Mouse (Mus musculus) thymus, postnatal 14 days (tissue): Measurements from ENCODE around the gene Mrps35.

Experiments used
- DNase-seq: peaks from one replicate; pipeline ENCODE4 v3.0.0; 2021

Gene Mrps35

DNA sequence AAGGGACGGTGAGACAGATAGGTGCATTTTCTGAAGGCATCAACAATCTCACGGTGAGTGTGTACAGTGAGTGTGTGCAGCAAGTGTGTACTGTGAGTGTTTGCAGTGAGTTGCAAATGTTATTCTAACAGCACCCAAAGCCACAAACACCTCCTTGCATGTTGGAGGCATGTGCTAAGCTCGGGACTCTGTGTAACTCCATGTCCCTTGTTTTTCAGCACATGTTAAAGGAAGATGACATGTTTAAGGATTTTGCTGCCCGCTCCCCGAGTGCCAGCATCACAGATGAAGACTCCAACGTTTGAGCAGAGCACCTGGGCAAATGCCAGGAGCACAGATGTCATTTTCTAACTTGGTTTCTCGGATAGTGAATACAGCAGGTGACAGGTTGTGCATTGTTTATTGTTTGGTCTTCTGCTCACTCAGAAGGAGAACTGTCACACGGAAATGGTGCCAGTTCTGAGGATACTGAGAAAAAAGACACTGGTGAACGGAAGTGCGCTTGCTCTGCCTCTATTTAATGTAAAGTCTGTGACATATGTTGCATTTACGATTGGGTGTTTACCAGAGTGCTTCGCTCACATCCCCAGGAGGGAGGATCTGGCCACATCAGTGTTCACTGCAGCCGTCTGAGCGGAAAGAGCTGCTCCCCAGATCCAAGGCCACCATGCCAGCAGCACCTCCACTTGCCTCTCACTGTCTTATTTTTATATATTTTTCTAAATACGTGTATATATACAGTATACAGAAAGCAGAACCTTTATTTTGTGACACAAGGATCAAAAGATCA, 12.3 kb upstream of the Mrps35 start:
- no peak for DNase-seq

DNA sequence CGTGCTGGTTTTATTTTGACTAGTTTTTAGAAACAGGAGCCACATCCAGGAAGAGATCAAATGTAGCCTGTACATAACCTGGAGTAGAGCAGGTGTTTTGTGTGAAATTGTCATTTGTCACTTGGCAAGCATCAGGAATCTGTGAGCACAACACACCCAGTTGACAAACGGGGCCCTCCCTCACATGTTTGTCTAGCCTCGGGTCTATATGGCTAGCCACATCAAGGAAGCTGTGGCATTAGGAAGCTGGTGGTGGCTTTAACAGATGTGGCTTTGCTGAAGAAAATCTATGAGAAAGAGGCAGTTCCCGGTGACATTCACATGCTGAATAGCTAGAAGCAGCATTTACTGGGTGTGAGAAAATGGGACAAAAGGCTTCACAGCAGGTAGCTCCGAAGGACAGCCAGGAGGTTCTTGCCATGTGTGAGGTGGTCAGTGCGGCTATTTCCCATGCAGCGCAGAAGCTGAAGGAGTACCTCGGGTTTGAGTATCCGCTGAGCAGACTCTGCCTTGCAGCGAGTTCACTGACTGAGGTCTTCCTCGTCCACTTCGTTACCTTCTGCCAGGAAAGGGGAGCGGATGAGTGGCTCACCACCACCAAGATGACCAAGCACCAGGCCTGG, 10.2 kb upstream of the Mrps35 start, which contains the start of gene Rep15:
TSS of gene Rep15 (plus strand) at position 282 of the 623 bp plus-strand sequence.
- no peak for DNase-seq

DNA sequence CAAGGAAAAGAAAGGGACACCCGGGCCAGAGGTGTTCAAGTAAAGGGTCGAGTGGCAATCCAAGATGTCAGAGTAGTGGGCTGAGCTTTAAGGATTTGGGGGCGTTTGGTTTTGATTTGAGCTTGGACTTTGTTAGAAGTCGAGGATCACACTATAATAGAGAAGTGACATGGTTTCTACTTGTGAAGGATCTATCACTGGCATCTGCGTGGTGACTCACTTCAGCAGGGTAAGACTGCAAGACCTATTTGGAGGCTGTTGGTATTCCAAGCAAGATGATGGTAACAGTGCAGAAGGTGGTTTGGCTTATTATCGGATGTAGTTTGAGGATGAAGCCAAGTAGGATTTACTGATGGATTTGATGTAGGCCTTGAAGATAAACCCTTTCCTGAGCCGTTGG, 1.1 kb downstream of the Mrps35 start:
- DNase-seq = no peak

DNA sequence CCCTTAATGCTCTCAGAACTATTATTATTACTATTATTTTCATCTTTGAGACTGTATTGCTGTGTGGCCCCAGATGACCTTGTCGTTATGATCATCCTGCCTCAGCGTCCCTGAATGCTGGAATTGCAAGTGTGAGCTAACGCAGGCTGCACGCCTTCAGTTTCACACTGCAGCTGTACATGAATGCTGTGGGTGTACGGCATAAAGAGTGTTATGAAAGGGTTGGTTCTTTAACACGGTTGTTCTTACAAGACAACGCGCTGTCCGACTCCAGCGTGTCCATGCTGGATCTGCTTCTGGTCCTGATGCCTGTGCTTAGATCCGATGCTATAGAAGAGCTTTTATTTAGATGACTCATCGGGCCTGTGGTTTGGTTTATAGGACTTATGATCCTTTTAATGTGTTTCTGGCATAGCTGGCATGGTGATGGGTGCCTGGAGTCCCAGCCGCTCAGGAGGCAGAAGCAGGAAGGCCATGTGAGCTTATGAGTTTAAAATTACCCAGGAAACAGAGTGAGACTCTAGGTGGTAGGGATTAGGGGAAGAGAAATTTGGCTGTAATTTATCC, 6.8 kb downstream of the Mrps35 start:
- DNase-seq = no peak

DNA sequence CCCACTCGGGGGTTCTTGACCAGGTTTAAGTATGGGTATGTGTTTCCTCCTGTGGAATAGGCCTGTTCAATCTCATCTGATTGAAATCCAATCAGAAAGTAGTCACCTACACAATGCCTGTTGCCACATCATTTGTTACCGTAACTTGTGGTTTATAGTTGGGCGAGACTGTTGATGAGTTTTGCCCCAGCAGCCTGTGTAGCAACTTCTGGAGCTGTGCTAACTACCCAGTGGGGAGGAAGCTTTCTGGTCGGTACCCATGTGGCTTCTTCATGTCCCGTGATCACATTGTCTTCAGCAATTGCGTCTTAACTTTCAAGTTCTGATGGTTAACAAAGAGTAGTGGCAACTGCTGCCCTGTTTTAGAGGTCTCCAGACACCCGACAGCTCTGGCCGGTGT, 9.1 kb downstream of the Mrps35 start:
- no peak for DNase-seq

DNA sequence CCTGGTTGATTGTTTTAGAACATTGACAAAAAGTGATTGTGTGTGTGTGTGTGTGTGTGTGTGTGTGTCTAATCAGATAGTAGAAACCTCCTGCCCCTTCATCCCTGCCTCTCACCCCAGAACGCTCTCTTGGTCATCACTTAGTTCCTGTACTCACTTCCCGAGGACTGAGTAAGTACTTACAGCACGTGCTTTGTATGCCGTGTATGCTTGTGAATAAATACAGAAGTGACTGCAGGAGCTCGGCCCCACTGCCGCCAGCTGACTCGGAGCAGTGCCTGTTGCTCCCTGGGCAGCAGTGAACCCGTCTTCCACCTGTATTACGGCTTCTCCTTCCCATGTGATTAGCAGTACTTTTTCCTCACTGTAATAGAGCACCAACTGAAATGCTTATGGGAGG, 9.9 kb downstream of the Mrps35 start:
- no peak for DNase-seq

DNA sequence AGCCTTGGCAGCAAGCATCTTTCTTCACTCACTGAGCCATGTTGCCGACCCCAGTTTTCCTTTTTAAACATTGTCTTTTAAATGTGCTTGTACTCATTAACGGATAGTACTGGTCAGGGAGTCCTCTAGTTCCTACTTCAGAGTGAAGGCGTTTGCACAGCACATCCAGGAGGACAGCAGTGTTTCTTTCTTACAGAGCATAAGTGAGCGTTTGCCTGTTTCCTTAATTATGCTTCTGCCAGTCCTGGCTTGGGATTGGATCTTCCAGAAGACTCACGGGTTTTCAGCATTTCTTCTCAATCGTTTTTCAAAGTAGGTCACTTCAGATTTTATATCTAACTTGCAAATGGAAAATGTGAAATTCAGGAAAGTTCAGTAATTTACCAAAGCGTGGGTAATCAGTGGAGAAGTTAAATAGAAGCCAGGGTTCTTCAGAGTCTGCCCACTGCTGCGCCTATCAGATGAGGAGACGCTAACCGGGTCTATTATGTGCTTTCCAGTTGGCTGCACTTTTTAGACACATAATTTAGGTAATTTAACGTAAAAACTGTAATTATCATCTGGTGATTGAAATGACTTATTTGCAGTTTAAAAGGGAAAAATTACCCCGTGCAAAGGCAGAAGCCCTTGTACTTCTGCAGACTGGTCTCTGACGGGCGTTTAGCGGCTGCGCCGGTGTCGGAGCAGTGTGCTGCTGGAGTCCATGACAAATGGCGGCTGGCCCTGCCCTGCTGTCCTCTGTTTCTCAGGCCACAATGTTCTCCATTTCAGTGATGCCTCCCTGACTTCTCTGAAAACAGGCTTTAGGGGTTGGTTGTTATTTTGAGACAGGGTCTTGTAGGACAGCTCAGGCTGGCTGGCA, 11.5 kb downstream of the Mrps35 start:
- DNase-seq = no peak

DNA sequence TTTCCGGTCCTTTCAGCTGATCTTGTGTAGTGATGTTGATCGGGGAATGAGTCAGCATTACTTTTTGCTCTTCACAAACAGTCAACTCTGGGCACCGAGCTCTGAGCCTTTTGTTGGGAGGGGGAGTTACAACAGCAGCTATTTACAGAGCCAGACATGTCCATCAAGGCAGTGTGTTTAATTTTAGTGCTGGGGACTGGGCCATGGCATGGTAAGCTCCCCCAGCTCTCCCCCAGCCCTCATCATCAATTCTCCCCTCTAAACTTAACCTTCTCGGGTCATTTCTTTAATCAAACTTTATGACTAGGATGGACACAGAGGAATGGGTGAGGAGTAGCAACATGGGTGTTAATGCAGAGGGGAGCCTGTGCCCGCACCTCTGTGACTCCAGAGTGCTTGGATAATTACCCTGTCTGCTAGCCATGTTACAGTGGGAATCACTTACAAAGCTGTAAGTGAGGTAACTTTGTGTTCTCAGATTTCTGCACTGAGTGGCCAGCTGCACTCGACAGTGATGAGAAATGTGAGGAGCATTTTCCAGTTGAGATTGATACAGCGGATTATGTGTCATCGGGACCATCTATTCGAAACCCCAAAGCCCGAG, 12.9 kb downstream of the Mrps35 start:
- DNase-seq = no peak

DNA sequence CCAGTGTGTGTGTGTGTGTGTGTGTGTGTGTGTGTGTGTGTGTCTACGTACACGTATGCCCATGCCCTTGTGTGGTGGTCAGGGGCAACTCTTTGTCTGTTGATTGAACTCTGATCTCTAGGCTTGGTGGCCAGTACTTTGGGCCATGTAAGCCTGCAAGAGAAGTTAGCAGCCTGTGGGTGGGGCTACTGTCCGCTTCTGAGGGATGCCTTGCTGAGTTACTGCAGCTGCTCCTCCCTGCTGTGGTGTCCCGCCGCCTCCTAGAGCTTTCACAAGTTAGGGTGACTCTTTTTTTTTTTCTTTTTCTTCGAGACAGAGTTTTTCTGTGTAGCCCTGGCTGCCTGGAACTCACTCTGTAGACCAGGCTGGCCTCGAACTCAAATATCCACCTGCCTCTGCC, 16.8 kb downstream of the Mrps35 start:
- DNase-seq = no peak

DNA sequence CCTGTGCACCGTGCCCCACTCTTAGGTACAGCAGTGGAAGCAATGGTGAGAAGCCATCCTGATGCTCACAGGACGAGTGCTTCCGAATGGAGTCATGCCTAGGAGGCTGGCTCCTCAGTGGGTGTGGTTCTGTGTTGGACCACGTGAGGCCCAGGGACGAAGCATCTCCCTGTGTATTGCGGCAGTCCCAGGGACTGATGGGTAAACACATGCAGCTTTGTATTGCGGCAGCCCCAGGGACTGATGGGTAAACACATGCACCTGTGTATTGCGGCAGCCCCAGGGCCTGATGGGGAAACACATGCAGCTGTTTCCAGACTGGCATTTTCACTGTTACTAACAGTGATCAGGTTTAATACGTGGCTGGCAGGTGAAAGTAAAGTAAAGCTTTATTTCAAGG, 19.1 kb downstream of the Mrps35 start:
- no peak for DNase-seq

DNA sequence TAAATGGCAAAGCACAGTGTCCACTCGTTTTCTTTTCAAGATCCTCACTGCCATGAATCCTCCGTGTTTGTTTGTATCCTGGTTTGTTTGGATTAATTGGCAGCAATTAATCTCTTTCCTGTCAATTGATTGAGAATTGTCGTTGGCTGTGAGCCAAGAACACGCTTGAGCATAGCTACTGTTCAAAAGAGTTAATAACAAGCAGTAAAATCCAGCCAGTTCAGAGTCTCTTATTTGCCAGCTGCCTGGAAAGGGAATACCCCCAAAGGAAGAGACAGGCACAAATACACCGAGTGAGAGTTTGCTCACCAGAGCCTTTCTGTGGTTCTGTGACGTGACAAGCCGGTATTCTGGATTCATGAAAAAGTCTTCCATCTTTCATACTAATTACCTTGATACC, 19.5 kb downstream of the Mrps35 start:
- no peak for DNase-seq

DNA sequence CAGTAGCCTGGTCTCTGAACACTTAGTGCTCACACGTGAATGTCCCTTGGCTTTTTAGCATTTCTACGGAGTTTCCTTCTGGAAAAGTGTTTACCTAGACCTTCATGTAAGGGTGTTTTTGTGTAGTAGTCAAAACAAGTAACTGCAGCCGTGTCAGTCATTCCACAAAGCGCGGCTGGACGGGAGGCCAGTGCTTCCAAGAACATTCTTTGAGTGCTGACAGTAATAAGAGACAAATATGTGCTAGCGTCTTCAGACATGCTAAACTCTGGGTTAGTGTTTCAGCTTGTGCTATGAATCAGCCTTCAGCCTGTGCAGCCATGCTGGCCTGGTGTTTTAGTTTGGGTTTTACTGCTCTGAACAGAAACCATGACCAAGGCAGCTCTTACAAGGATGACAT, 20.1 kb downstream of the Mrps35 start:
- DNase-seq = no peak

DNA sequence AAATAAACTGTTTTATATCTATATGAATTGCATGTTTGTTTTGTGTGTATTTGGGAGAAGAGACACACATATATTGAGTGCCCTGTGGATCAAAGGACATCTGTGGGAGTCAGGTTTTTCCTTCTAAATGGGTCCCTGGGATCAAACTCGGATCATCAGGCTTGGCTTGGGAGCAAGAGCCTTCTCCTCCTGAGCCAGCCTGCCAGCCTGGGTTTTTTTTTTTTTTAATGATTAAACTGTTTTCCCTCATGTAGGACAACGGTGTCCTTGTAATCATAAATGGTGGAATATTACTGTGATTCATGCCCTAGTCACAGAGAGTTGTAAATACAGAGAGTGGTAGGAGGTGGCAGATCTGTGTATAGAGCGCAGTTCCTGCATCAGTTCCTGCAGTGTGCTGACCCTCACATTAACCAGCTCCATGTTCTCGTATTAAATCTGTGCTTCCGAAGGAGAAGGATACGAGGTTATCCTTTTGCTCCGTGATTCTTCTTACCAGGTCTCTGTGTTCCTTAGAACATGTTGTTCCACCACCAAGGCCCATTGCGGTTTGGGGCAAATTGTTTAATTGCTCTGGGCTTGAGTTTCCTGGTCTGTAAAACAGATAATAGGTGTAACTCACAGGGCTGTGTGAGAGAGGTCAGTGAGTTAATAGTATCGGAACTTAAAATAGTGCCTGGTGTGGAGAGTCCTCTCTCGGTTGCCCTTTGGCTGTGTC, 21.8 kb downstream of the Mrps35 start:
- no peak for DNase-seq

DNA sequence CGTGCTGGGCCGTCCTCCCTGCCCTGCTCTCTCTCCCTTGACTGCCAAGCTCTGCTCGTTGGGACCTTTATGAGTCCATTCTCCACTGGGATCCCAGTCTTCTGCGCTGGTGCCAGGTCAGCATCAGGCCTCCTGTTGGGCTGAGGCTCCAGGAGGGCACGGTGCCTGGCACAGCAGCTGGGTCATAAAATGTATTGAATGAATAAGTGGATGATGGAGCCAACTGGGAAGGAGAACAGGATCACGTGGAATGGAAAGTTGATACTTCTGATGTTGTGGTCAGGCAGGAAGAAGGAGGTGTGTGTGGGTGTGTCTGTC, 22.3 kb downstream of the Mrps35 start:
- no peak for DNase-seq

DNA sequence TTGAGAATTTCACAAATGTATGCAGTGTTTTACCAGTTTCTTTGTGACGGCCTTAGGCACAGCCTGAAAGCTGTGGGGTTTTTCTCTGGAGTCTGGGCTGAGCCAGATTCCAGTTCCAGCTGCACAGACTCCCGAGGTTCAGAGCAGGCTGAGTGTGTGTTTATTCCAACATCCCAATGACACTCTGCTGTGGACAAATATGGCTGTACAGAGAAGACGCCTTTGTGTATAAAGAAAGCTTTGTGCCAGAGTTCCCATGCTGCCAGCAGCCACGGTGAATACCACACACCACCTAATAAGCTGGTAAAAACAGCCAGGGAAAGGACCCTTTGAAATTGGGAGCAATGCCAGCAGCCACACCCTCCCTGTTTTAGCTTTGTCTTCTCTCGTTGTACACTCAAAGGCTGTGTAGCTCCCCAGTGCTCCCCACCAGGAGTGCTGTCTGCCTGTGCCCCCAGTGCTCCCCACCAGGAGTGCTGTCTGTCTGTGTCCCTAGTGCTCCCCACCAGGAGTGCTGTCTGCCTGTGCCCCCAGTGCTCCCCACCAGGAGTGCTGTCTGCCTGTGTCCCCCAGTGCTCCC, 33.3 kb downstream of the Mrps35 start:
- DNase-seq = no peak

DNA sequence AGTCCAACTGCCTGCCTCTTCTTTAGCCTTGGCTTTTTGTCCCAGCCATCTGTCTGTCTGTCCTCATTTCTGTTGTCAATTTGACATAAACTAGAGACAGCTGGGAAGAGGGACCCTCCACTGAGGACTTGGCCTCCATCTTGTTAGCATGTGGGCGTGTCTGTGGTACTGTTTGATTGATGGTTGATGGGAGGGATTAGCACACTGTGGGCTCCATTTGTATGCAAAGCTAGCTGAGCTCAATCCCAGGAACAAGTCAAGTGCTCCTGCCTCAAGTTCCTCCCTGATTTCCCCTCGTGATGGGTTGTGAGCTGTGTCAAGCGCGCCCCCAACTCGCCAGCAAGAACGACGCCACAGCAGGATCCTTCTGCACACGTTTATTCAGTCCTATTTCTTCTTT, 34.3 kb downstream of the Mrps35 start:
- DNase-seq = no peak

DNA sequence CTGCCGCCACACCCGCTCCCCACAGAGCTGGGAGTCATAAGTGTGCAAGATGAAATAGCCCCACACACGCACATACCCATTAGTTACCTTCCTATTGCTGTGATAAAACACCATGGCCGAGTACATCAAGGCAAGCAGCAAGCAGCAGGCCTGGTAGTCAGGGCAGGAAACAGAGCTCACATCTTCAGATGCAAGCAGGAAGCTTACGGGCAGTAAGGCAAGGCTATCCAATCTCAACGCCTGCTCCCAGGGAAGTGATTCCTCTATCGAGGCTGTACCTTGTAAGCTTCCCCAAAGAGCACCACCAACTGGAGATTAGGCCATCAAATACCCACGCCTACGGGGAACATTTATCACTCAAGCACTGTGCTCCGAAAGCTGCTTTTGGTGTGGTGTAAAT, 37.4 kb downstream of the Mrps35 start:
- DNase-seq = no peak

DNA sequence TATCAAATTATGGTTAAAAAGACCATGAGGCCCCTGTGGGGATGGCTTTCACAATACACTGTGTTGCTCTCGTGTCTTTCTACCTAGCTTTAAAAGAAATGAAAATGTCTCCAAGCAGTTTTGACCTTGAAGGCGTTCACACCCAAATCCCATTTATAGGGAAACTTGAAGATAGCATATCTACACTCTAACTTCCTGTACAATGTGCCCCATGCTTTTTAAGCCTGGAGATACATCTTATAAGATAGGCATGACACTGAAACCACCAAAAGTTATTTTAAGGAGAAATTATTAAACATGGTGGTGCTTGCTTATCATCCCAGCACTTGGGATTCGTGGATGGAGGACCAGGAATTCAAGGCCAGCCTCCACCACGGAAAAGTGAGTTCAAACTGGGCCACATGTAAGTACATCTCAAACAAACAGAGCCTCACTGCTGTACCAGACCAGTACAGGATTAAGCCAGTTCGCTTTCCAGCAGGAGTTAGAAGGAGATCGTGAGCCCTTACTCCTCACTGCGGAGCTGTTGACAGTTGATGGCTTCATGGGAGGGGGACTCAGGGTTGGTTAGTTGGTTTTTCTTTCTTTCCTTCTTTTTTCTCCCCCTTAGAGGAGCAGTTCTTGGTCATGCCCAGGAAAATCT, 43.0 kb downstream of the Mrps35 start:
- DNase-seq = no peak

DNA sequence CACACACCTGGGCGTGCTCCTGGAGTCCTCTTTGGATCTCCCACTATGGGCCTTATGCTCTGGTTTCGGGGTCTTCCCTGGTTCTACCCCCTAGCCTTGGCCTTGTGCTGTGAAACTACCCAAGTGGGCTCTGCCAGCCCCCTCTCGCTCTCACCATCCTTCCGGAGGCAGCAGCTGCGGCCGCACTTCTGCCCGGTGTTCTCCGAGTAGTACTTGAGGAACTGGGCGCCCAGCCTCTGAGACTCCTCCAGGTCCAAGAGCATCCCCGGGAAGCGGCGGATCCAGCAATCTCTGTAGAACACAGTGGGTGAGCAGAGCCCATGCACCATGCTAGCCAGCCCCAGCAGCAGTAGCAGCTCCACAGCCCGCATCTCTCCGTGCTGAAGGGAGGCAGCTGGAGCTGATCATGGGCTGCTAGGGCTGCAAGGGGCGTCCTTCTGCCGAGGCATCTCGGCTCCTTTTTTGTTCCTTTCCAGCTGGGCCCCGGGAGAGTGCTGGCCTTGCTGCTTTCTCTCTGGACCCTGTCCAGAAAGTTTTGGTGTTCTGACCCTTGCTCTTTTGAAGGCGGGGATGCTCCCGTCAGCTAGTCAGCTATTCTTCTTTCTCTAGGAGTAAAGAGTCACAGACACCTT, 44.1 kb downstream of the Mrps35 start, which contains the start of gene Mansc4:
TSS of gene Mansc4 (minus strand) at position 439 of the 632 bp plus-strand sequence.
- DNase-seq = peak; percentile 31

DNA sequence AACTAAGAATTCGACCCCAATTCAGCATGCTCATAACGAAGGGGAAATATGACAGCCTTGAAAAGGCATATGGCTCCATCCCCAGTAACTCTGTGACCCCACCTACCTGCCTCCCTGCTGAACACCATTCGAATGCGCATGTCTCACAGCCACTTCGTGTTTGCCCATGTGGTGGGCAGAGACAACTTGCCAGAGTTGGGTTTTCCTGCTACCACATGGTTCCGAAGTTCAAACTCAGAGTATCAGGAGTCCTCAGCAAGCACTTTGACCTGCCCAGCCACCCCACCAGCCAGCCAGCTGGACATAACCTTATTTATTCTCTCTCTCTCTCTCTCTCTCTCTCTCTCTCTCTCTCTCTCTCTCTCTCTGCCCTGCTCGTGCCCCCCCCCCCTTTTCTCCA, 45.2 kb downstream of the Mrps35 start:
- DNase-seq = no peak

DNA sequence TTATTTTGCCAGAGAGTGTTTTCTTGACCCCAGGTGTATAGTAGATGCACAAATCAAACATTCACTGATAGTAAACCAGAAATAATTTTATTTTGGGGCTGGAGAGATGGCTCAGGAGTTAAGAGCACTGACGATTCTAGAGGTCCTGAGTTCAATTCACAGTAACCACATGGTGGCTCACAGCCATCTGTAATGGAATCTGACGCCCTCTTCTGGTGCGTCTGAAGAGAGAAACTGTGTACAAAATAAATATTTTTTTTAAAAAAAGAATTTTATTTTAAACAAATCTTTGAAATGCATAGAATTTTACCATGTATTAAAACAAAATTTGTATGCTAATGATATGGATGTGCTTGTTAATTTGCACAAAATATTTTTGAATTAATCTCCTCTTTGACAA, 46.0 kb downstream of the Mrps35 start:
- DNase-seq = no peak
